Mouse (Mus musculus): ENCODE measurements around the gene Speer1.
"Not testable (repeated sequence)": the region's sequence is repeated elsewhere in the genome, so short reads cannot be mapped to it uniquely, and the experiment has no call there.

Gene Speer1

DNA sequence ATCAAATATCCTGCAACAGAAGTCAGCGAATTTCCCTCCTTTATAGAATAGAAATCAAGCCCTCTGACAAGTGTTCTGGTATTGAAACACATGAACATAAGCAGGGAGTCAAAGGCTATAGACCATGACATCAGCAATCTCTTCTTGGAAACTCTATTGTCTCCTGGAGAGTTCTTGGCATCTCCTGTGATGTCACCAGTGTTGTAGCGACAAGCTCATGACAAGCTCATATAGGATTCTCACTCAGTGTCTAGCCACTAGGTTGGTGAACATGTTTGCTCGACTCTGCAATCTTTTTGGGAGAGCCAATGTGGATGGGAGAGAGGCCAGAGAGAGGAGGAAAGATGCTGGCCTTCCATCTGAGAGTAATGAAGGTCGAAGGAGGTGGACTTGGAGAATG lies at the start of gene Speer1:
TSS of gene Speer1 (plus strand) at position 301 of the 400 bp plus-strand sequence.
- DNase-seq: not testable (repeated sequence)

Data from right cerebral cortex, adult 18-20 months (tissue).